Mouse (Mus musculus): ENCODE measurements around the gene Pigyl. TPM values are rescaled to one million over a fixed set of nuclear protein-coding genes. Genes with fewer than 3 reads are reported as not detected.

The Pigyl gene
- polyA plus RNA-seq (2012; rRNA removed), result 45.9 and 50.1 TPM in 2 replicates

- 1% methylated on average over 65 of the region's 65 CpGs for WGBS
- peak; percentile 99 for DNase-seq (ENCODE audit: low read depth, low spot score)
These were observed at the start of gene Pigyl for GRCm38 (mm10) chr9:22156497-22157245. Gene Pigyl (plus strand): TSS chr9:22156846.

GRCm38 (mm10) chr9:22108194-22108593 is 48.5 kb upstream of the Pigyl start:
- WGBS, result 88% methylated on average over 9 of the region's 9 CpGs
- no peak for DNase-seq (ENCODE audit: low read depth, low spot score)

DNA sequence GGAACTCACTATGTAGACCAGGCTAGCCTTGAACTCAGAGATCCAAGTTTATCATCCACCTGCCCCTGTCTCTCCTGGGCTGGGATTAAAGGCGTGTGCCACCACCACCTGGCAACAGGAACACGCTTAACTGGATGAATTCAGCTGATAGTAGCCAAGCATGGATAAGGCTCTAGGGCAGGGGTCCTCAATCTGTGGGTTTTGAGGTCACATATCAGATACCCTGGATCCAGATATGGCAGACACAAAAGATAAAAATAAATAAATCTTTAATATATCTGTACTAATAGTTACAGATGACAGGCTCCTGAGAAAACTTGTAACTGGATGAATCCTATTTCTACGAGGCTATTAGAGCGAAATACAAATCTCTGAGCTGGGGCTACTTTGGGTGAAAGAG is 41.0 kb upstream of the Pigyl start:
- WGBS, result 74% methylated on average over 4 of the region's 4 CpGs
- DNase-seq (ENCODE audit: low read depth, low spot score), result no peak

GRCm38 (mm10) chr9:22116086-22116485 is 40.6 kb upstream of the Pigyl start:
- DNase-seq (ENCODE audit: low read depth, low spot score), result no peak
- 8% methylated on average over 15 of the region's 15 CpGs for WGBS

- WGBS, result under 1% methylated on average over 52 of the region's 52 CpGs
- DNase-seq (ENCODE audit: low read depth, low spot score), result peak; percentile 91
These were observed 39.8 kb upstream of the Pigyl start, which contains the start of gene Elof1 for GRCm38 (mm10) chr9:22116740-22117426. Gene Elof1 (minus strand): TSS chr9:22117172.

GRCm38 (mm10) chr9:22117754-22118456 is 38.7 kb upstream of the Pigyl start:
- DNase-seq (ENCODE audit: low read depth, low spot score), result peak; percentile 57
- WGBS, result 29% methylated on average over 10 of the region's 10 CpGs

DNA sequence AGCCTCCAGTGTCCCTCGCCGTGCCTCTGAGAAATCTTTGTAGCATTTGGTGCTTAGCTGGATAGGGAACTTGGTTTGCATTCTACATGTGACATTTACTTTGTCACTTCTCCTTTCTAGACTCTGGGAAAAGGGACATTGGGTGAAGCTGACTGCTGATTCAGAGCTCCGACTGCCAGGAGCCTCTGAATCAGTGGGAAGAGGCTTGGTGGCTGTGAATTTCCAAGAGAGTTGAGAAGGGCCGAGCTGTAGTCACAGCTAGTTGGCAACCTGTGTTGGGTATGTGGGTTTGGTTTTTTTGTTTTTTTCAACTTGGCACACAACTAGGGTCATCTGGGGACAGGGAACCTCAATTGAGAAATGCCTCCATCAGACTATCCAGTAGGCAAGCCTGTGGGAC is 37.1 kb upstream of the Pigyl start:
- DNase-seq (ENCODE audit: low read depth, low spot score), result no peak
- WGBS, result 91% methylated on average over 4 of the region's 4 CpGs

DNA sequence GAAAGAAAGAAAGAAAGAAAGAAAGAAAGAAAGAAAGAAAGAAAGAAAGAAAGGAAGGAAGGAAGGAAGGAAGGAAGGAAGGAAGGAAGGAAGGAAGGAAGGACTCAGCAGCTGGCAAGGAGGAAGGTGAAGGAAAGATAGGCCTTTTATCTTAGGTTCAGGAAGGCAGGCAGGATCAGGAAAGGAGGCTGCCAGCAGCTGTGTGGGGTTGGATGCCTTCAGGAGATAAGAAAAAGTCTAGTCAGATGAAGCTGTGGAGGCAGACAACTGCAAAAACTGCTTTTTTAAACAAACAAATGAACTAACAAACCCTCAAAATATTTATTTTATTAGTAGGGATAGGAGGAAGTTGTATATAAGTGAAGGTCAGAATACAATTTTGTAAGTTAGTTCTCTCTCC is 35.1 kb upstream of the Pigyl start:
- DNase-seq (ENCODE audit: low read depth, low spot score), result no peak

DNA sequence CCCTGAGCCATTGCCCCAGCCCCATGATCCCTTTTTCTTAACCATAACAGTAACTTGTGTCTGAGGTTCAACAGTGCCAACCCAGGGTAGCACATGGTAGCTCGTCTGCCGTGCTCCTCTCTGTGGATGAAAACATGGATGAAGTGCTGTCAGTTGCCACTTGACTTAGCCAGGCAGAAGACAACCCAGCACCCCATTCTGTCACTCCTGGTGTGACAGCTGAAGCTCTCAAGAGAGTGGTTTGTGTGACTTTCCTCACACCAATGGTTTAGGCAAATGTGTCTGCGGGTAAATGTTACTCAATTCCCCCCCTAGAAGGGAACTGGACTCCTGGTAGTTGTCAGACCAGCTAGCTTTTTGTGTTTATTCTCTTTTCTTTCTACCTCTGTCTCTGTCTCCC is 34.6 kb upstream of the Pigyl start:
- 85% methylated on average over 3 of the region's 3 CpGs for WGBS
- no peak for DNase-seq (ENCODE audit: low read depth, low spot score)

- no peak for DNase-seq (ENCODE audit: low read depth, low spot score)
- 78% methylated on average over 7 of the region's 7 CpGs for WGBS
These were observed 33.5 kb upstream of the Pigyl start for GRCm38 (mm10) chr9:22123069-22123609.

DNA sequence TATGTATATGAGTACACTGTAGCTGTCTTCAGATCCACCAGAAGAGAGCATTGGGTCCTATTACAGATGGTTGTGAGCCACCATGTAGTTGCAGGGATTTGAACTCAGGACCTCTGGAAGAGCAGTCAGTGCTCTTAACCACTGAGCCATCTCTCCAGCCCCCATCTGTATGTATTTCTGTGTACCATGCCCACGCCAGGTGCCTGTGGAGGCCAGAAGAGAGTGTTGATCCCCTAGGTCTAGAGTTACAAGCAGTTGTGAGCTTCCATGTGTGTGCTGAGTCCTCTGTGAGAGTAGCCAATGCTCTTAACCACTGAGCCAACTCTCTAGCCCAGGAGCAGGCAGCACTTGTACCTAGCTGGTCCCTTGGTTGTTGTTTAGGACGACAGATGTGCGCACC is 32.5 kb upstream of the Pigyl start:
- WGBS, result 91% methylated on average over 3 of the region's 3 CpGs
- no peak for DNase-seq (ENCODE audit: low read depth, low spot score)

- peak; percentile 50 for DNase-seq (ENCODE audit: low read depth, low spot score)
- whole genome bisulfite sequencing, result 66% methylated on average over 15 of the region's 15 CpGs
These were observed 31.2 kb upstream of the Pigyl start for GRCm38 (mm10) chr9:22125246-22126027.

DNA sequence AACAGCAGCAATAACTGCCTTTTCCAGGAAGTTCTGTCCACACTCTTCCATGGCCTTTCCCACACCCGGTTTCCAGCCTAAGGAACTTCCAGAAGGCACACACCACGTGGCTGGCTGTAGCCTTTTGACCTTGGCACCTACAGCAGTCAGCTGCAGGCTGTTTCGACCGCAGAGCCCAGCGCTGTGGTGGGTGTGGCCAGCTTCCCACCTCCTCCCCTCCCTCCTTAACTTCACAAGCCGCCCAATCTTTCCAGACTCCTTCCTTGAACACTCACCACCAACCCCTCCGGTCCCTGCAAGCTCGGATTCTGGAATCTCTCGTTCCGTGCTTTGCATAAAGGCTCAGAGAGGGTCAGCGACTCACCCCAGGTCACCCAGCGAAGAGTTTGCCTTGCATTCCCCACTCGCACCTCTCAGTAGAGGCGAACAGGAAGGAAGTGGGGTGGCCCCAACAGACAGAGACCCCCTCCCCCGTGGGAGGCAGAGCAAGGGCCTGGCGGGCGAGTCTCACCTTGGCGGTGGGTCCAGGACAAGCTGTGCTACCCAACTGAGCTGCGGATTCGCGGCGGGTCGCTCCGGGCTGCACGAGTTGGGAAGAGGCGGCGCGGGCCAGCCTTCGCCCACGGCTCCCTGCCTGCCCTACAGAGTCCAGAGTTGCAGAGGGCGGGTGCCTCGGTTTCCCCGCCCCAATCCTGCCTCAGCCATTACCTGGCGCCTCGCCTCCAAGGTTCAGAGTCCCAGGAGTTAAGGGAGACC is 25.2 kb upstream of the Pigyl start:
- 2% methylated on average over 35 of the region's 35 CpGs for WGBS
- DNase-seq (ENCODE audit: low read depth, low spot score), result peak; percentile 76

- no peak for DNase-seq (ENCODE audit: low read depth, low spot score)
These were observed 24.4 kb upstream of the Pigyl start for GRCm38 (mm10) chr9:22132220-22132619.

GRCm38 (mm10) chr9:22134246-22134890 is 22.3 kb upstream of the Pigyl start:
- WGBS, result 59% methylated on average over 7 of the region's 7 CpGs
- DNase-seq (ENCODE audit: low read depth, low spot score), result no peak

More at GRCm38 (mm10) chr9:22132220-22132619, 24.4 kb upstream of the Pigyl start:
- 42% methylated on average over 11 of the region's 11 CpGs for WGBS

GRCm38 (mm10) chr9:22134988-22135643 is 21.5 kb upstream of the Pigyl start:
- WGBS, result 55% methylated on average over 9 of the region's 9 CpGs
- no peak for DNase-seq (ENCODE audit: low read depth, low spot score)

DNA sequence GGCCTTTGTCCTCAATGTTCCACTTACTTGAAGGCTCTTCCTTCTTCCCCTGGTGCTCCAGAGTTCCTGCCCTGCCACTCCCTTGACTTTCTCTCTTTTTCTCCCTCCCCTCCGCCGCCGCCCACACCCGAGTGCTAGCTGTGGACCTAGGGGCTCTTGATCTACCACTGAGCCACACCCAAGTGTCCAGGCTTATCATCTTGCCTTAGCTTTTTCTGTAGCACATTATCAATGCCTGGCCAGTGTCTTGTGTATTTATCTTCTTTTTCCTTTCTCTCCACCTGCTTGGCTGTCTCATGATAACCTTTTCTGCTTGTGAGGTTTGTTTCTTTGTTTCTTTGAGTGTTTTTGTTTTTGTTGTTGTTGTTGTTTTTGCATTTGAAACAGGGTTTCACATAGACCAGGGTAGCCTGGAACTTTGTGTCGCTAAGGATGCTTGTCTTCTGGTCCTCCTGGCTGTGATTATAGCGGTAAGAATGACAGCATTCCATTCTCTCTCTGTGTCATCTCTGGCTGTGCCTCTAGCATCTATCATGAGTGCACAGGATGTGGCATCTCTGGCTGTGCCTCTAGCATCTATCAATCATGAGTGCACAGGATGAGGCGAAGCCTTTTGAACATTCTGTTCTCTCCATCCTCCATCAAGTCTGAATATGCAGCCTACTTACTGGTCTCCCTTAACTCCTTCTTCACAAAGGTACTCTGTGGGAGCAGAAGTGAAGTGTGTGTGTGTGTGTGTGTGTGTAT is 20.8 kb upstream of the Pigyl start, which contains the start of gene Acp5:
Acp5 (minus strand) TSS at position 68 of the 747 bp plus-strand sequence.
- 59% methylated on average over 7 of the region's 7 CpGs for WGBS
- no peak for DNase-seq (ENCODE audit: low read depth, low spot score)
